Mouse (Mus musculus): ENCODE data around the gene Smyd4. TPM values are rescaled to one million over a fixed set of nuclear protein-coding genes. Genes with fewer than 3 reads are reported as not detected.

Smyd4 gene
- polyA plus RNA-seq, 1 experiment = not detected

- WGBS = 85% methylated on average over 14 of the region's 14 CpGs
- no peak overlapping the region for H3K4me3 ChIP-seq (ENCODE audit: insufficient read depth, low read depth, low read length)
- TF ChIP-seq CTCF (IDR thresholded peaks at IDR 0.05; ENCODE audit: insufficient read depth, low read depth, low read length) (no peak), POLR2A (IDR thresholded peaks at IDR 0.05; ENCODE audit: insufficient read depth, low read depth, low read length) (no peak)
- H3K4me1 ChIP-seq (ENCODE audit: control insufficient read depth, insufficient read depth, low read length) = no peaks in the 10 kb centered on the region
- H3K27ac ChIP-seq (ENCODE audit: insufficient read depth, low read depth, low read length) = no peak overlapping the region
Measured at GRCm38 (mm10) chr11:75318351-75319221, 29.6 kb upstream of the Smyd4 start.

DNA sequence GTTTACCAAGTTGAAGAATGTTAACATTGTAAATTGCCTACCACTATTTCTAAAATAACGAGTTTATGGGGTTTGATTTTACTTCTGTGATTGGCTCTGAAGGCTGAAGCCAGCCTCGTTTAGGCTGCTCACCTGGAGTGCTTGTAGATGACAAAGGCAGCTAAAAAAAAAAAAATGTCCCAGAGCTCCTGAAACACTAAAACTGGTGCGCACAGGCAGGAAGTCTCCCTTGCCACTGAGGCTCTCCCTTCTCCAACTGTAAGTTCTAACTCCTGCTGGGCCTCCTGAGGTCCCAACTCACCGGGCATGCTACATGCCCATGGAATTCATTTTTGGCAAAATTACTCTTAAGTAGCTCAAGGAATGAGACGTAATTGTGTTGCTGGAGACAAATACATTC, 29.0 kb upstream of the Smyd4 start:
- Histone ChIP-seq H3K27ac (ENCODE audit: insufficient read depth, low read depth, low read length) (no peak overlapping the region), H3K4me1 (ENCODE audit: control insufficient read depth, insufficient read depth, low read length) (no peaks in the 10 kb centered on the region), H3K4me3 (ENCODE audit: insufficient read depth, low read depth, low read length) (no peak overlapping the region)
- no peak for TF ChIP-seq CTCF (IDR thresholded peaks at IDR 0.05; ENCODE audit: insufficient read depth, low read depth, low read length)
- TF ChIP-seq POLR2A (IDR thresholded peaks at IDR 0.05; ENCODE audit: insufficient read depth, low read depth, low read length) = no peak
- 84% methylated on average over 5 of the region's 5 CpGs for WGBS

- no peak overlapping the region for H3K27ac ChIP-seq (ENCODE audit: insufficient read depth, low read depth, low read length)
- WGBS = 81% methylated on average over 8 of the region's 8 CpGs
- TF ChIP-seq POLR2A (IDR thresholded peaks at IDR 0.05; ENCODE audit: insufficient read depth, low read depth, low read length) = no peak
- TF ChIP-seq CTCF (IDR thresholded peaks at IDR 0.05; ENCODE audit: insufficient read depth, low read depth, low read length) = no peak
- no peak overlapping the region for H3K4me3 ChIP-seq (ENCODE audit: insufficient read depth, low read depth, low read length)
- no peaks in the 10 kb centered on the region for H3K4me1 ChIP-seq (ENCODE audit: control insufficient read depth, insufficient read depth, low read length)
Measured at GRCm38 (mm10) chr11:75323326-75323737, 24.9 kb upstream of the Smyd4 start.

DNA sequence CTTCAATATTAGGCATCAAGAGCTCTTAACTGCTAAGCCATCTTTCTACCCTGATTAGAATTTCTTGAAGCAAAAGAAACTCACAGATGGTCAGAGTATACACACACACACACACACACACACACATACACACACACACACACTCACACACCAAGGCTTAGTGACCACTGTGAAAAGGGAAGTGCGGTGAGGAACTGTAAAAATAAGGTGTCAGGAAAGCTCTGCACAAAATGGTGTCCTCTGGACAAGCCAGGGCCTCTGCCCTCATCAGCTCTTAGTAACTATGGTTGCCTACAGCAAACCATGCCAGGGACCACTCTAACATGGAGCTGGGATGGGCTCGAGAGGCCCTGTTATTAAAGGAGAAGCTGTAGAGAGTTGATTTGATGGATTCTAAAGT, 23.8 kb upstream of the Smyd4 start:
- 95% methylated on average over 2 of the region's 2 CpGs for WGBS
- Histone ChIP-seq H3K27ac (ENCODE audit: insufficient read depth, low read depth, low read length) (no peak overlapping the region), H3K4me3 (ENCODE audit: insufficient read depth, low read depth, low read length) (no peak overlapping the region), H3K4me1 (ENCODE audit: control insufficient read depth, insufficient read depth, low read length) (no peaks in the 10 kb centered on the region)
- no peak for TF ChIP-seq POLR2A (IDR thresholded peaks at IDR 0.05; ENCODE audit: insufficient read depth, low read depth, low read length)
- TF ChIP-seq CTCF (IDR thresholded peaks at IDR 0.05; ENCODE audit: insufficient read depth, low read depth, low read length) = no peak

GRCm38 (mm10) chr11:75325116-75325968, 22.9 kb upstream of the Smyd4 start:
- Histone ChIP-seq H3K27ac (ENCODE audit: insufficient read depth, low read depth, low read length) (no peak overlapping the region), H3K4me3 (ENCODE audit: insufficient read depth, low read depth, low read length) (no peak overlapping the region), H3K4me1 (ENCODE audit: control insufficient read depth, insufficient read depth, low read length) (no peaks in the 10 kb centered on the region)
- WGBS = 78% methylated on average over 16 of the region's 16 CpGs
- no peak for TF ChIP-seq POLR2A (IDR thresholded peaks at IDR 0.05; ENCODE audit: insufficient read depth, low read depth, low read length)
- no peak for TF ChIP-seq CTCF (IDR thresholded peaks at IDR 0.05; ENCODE audit: insufficient read depth, low read depth, low read length)

DNA sequence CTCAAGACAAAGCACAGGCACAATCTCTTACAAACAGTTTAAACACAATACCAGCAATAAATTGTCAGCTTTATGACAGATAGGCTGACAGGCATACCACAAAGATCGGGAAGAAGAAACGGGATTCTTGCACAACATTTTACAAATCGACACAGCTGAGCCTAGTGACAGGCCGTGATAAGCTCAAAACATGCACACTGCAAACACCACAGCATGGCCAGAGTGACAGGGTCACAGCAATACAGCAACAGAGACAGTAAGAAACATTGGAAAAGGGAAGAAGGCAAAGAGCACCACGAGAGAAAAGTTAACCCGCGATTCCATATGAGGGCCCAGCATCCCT, 22.3 kb upstream of the Smyd4 start:
- Histone ChIP-seq H3K27ac (ENCODE audit: insufficient read depth, low read depth, low read length) (no peak overlapping the region), H3K4me3 (ENCODE audit: insufficient read depth, low read depth, low read length) (no peak overlapping the region), H3K4me1 (ENCODE audit: control insufficient read depth, insufficient read depth, low read length) (no peaks in the 10 kb centered on the region)
- WGBS = 91% methylated on average over 7 of the region's 7 CpGs
- TF ChIP-seq POLR2A (IDR thresholded peaks at IDR 0.05; ENCODE audit: insufficient read depth, low read depth, low read length) = no peak
- no peak for TF ChIP-seq CTCF (IDR thresholded peaks at IDR 0.05; ENCODE audit: insufficient read depth, low read depth, low read length)

DNA sequence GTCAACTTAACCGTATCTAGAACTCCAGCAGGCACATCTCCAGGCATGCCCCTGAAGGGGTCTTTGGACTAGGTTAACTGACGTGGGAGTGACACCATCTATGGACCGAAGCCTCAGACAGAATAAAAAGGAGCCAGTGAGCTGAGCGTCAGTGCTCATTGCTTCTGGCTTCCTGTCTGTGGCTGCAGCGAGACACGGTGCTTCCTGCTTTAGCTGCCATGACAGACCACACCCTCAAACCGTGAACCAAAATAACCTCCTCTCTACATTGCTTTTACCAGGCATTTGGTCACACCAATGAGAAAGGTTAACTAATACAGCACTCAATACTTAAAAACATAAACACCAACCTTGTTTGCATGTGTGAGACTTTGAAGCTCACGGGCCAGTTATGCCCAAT, 11.6 kb upstream of the Smyd4 start:
- Histone ChIP-seq H3K4me3 (ENCODE audit: insufficient read depth, low read depth, low read length) (no peak overlapping the region), H3K27ac (ENCODE audit: insufficient read depth, low read depth, low read length) (no peak overlapping the region), H3K4me1 (ENCODE audit: control insufficient read depth, insufficient read depth, low read length) (peaks cover 3% of the 10 kb centered on the region)
- no peak for TF ChIP-seq CTCF (IDR thresholded peaks at IDR 0.05; ENCODE audit: insufficient read depth, low read depth, low read length)
- TF ChIP-seq POLR2A (IDR thresholded peaks at IDR 0.05; ENCODE audit: insufficient read depth, low read depth, low read length) = no peak
- WGBS = 81% methylated on average over 8 of the region's 8 CpGs

GRCm38 (mm10) chr11:75337246-75337645, 11.0 kb upstream of the Smyd4 start:
- WGBS = 94% methylated on average over 7 of the region's 7 CpGs
- H3K27ac ChIP-seq (ENCODE audit: insufficient read depth, low read depth, low read length) = no peak overlapping the region
- no peak overlapping the region for H3K4me3 ChIP-seq (ENCODE audit: insufficient read depth, low read depth, low read length)
- TF ChIP-seq POLR2A (IDR thresholded peaks at IDR 0.05; ENCODE audit: insufficient read depth, low read depth, low read length) = no peak
- no peak for TF ChIP-seq CTCF (IDR thresholded peaks at IDR 0.05; ENCODE audit: insufficient read depth, low read depth, low read length)
- peaks cover 3% of the 10 kb centered on the region for H3K4me1 ChIP-seq (ENCODE audit: control insufficient read depth, insufficient read depth, low read length)

GRCm38 (mm10) chr11:75340076-75340475, 8.2 kb upstream of the Smyd4 start:
- H3K4me3 ChIP-seq (ENCODE audit: insufficient read depth, low read depth, low read length) = no peak overlapping the region
- peaks cover 3% of the 10 kb centered on the region for H3K4me1 ChIP-seq (ENCODE audit: control insufficient read depth, insufficient read depth, low read length)
- TF ChIP-seq CTCF (IDR thresholded peaks at IDR 0.05; ENCODE audit: insufficient read depth, low read depth, low read length) (no peak), POLR2A (IDR thresholded peaks at IDR 0.05; ENCODE audit: insufficient read depth, low read depth, low read length) (no peak)
- WGBS = 74% methylated on average over 14 of the region's 14 CpGs
- no peak overlapping the region for H3K27ac ChIP-seq (ENCODE audit: insufficient read depth, low read depth, low read length)
